Mouse (Mus musculus) CD8-positive naive resting alpha-beta T cell, adult 2 months (primary cell): ENCODE measurements around the gene Eml2.

ENCODE experiments used
- DNase-seq, 2 experiments: peaks; one replicate each; pipeline ENCODE4 v3.0.0; 2022; ENCODE audit warnings: low read depth in 2 of 2, low spot score in 2 of 2

The Eml2 gene

DNA sequence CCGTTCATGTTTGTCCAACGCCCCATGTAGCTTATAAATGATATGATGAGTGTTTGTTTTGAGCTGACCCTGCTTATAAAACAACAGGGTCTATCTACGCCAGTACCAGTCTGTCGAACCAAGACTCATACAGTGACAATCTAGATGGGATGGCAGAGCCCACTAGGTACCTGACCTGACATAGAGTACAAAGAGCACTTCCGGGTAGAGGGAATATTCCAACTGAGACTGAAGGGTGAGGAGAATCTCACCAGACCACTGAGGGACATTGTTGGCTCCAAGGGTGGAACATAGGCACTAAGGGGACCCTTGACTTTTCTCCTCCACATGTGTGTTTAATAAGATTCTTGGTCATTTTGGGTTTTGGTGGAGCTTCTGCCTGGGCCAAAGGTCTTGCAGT lies 53.2 kb downstream of the Eml2 start:
- no peak for DNase-seq

DNA sequence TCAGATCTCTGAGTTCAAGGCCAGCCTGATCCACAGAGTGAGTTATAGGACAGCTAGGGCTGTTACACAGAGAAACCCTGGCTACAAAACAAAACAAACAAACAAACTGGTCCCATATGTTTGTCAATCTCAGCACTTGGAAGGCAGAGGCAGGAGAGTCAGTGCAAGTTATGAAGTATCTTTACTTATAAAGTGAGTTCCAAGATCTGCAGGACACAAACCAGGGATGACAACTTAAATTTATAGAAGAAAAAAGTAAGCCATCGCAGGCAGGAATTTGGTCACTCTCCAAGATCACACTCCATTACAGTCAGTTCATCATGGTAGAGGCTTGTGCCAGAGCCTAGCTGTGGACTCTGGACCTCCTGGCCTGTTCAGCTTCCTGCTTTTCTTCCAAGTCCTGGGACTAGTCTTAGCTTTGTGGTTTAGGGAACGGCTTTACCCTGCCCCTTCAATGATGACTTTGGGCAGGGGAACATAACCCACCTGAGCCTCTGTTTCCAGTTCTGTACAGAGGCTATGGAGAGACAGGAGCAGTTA lies 53.9 kb downstream of the Eml2 start:
- no peak for DNase-seq

- DNase-seq: no peak
Observed at GRCm38 (mm10) chr7:19230899-19231298, 54.7 kb downstream of the Eml2 start.

GRCm38 (mm10) chr7:19231849-19232248 lies 55.6 kb downstream of the Eml2 start:
- no peak for DNase-seq

DNA sequence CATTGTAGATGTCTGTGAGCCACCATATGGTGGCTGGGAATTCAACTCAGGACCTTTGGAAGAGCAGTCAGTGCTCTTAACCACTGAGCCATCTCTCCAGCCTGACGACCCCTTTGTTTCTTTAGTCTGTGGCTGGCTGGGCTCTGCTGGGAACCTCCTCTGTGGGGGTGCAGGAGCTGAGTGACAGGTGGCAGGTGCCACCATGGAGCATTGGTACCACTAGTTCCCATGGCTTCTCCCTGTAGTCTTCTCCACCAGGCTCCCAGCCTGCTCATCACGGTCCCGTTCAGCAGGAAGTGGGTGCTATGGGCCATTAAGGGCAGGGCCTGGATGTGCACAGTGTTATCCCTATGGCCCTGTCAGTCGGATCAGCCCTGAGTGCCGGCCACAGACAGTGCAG lies 58.4 kb downstream of the Eml2 start:
- DNase-seq: no peak

DNA sequence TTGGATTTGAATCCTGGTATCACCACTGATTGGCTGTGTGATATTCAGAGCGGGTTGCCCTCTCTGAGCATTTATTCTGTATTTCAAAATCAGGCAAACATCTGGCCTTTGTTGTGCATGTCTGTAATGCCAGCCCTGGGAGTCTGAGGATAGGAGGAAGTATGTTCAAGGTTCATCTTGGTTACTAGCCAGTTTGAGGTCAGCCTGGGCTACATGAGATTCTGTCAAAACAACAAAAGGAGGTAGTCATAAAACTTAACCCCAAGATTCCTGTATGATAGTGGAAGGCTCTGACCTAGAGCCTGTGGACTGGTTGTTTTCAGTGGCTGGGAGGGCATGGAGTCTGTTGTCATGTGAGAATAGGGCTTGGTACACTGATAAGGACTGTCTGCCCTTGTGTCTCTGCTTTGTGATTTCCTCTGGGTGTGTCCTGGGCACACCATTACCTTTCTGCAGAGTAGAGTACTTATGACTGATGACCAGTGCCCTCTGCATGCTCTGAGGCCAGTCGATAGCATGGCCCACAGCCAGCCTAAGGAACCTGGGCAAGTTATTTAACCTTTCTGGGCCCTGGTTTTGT lies 59.0 kb downstream of the Eml2 start:
- DNase-seq: no peak

DNA sequence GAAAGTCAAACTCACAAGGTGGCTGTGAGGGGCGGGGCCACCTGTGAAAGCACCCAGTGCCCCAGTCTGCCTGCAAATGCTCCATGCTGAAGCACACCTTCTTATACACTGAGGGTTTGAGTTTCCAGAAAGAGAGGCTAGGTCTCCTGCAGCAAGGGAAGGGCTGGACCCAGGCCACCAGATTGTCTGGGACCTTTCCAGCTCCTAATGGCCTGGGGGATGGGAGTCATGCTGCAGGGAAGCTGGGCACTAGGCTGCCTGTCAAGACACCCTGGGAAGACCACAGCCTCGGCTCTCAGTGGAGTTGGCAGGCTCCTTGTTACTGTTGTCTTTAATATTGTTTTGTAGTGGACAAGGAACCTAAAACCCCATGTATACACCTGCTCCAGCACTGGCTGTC lies 60.2 kb downstream of the Eml2 start:
- DNase-seq: no peak

DNA sequence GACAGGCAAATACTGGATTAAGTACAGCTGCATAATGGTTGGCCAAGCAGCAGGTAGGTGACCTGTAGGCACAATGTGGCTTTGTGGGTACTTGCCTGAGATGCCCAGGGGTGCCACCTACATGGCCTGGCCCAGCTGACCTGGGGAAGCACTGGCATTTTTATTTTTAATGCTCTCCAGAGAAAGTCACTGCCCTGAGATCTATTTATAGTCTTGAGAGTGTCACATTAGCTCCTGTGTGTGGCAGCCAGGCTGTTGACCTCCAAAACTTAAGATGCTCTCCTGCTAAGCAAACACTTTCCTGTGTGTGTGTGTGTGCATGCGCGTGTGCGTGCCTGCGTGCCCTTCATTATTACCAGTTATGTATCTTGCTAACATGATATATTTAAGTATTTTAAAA lies 62.1 kb downstream of the Eml2 start:
- DNase-seq: no peak

GRCm38 (mm10) chr7:19239423-19239822 lies 63.2 kb downstream of the Eml2 start:
- peak; percentile 90 to 93 for DNase-seq

DNA sequence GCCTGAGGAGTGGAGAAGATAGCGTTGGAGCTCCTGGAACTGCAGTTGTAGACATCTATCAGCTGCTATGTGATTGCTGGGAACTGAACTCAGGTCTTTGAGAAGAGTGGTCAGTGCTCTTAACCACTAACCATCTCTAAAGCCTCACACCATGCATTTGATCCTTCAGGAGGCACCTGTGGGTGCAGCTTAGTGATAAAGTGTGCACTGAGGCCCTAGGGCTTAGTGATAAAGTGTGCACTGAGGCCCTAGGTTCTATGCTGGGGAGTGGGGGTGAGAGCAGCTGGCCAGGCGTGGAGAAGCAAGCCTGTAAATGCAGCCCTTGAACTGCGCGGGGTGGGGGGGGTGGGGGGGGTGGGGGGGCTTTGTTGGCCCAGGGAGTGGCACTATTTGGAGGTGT lies 63.8 kb downstream of the Eml2 start:
- no peak for DNase-seq

DNA sequence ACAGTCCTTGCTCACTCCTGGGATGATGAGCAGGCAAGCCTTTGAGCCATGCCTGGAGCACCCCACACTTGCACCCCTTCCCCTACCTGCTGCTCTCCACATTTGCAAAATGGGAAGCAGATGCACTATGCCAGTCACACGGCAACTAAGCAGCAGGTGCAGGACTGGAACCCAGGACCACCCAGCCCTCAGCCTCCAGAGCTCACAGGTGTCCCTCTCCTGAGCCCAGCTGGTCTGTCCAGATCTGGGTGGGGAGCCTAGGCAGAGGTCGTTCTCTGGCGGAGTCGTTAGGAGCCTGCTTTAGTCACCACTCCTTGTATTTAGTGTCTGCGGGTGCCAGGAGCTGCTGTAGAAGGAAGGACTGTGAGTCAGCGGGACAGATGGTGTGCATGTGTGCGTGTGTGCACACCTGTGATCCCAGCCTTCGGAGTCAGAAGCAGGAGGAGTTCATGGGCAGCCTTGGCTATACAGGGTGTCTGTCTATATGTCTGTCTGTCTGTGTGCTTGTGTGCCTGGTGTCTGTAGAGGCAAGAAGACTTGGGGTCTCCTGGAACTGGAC lies 64.8 kb downstream of the Eml2 start:
- DNase-seq: no peak

DNA sequence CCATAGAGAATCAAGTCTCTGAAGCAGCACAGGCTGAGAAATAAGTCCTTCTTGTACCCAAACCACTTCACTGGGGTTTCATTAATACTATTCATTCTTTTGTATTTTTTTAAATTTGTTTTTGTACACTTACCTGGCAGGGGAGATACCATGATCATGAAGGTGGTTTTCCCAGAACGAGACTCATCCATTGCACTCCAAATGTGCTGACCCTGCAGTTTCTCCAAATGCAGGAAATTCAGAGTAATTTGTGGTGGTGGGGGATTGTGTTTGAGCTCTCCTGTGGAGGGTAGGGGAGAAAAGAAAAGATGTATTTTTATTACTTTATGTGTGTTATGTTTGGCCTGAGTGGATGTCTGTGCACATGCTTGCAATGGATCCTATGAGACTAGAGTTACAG lies 65.8 kb downstream of the Eml2 start:
- DNase-seq: no peak

DNA sequence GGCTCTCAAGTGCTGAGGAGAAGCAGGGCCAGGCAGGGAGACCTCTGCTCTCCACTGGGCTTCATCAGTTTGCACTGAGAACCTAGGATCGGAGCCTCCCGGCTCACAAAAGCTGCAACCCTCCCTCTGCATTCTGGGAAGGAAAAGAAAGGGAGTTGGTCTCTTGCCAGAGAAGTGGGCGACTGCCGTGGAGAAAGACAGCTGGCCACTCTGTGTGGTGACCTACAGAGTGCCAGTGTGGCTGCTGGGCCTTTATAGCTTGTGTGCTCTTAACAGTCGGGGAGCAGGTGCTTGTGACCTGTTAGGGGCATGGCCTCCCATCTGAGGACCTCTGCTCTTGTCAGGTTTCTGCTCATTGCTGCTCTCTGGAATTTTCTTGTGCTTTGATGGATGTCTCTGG lies 67.6 kb downstream of the Eml2 start:
- no peak for DNase-seq

- DNase-seq: no peak
Observed at GRCm38 (mm10) chr7:19245083-19245482, 68.9 kb downstream of the Eml2 start.

- no peak for DNase-seq
Observed at GRCm38 (mm10) chr7:19246855-19247254, 70.6 kb downstream of the Eml2 start.

GRCm38 (mm10) chr7:19247511-19247910 lies 71.3 kb downstream of the Eml2 start:
- no peak for DNase-seq

DNA sequence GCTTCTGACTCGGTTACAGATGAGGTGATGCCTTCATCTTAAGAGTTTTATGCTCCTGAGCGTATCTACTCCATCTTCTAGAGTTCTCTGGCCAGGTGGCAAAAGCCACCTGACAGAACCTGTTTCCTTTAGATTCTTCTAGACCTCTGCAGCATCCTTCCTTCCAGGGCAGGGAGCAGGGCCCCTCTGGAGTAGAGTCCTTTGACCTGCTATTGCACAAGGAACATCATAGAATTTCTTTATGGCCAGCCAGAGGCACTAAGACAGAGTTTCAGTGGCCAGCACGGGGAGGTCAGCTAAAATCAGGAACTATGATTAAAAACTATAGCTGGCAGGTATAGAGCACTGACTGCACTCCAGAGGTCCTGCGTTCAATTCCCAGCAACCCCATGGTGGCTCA lies 75.9 kb downstream of the Eml2 start:
- DNase-seq: no peak

DNA sequence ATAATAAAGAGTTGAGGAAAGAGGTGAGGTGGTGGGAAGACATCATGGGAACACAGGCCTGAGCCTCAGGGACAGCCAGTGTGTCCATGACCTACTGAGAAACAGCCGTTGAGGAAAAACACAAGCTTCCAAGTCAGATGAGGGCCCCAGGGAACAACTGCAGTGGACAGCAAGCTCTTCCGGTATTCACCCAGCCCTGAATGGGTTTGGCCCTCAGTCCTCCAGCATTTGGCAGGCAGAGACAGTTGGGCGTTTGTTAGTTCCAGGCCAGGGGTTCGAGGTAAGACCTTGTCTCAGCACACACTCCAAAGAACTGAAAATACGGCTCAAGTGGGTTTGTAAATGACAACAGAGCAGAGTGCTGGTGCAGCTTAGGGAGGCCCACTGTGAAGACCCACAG lies 77.2 kb downstream of the Eml2 start:
- no peak for DNase-seq

- no peak for DNase-seq
Observed at GRCm38 (mm10) chr7:19255395-19255794, 79.2 kb downstream of the Eml2 start.
